Mouse (Mus musculus) ES-Bruce4 (cell line): Measurements from ENCODE around the gene Olfr676.

Experiments used
- CTCF ChIP-seq: IDR thresholded peaks from one replicate; pipeline ENCODE4 v1.8.1; 2011; ENCODE audit warnings: low read depth, low read length
- POLR2A ChIP-seq: IDR thresholded peaks from one replicate; pipeline ENCODE4 v1.8.1; 2011; ENCODE audit warnings: low read length; ENCODE audit not compliant: insufficient read depth

GRCm38 (mm10) chr7:105001929-105002328 lies 30.6 kb upstream of the Olfr676 start, which contains the start of gene Olfr672:
- TF ChIP-seq CTCF (no peak), POLR2A (no peak)
